Mouse (Mus musculus): ENCODE data around the gene Lbx2. TPM values are rescaled to one million over a fixed set of nuclear protein-coding genes. Genes with fewer than 3 reads are reported as not detected.

The Lbx2 gene
- polyA plus RNA-seq (2012; rRNA removed): 0.42 and 0.91 TPM in 2 replicates

DNA sequence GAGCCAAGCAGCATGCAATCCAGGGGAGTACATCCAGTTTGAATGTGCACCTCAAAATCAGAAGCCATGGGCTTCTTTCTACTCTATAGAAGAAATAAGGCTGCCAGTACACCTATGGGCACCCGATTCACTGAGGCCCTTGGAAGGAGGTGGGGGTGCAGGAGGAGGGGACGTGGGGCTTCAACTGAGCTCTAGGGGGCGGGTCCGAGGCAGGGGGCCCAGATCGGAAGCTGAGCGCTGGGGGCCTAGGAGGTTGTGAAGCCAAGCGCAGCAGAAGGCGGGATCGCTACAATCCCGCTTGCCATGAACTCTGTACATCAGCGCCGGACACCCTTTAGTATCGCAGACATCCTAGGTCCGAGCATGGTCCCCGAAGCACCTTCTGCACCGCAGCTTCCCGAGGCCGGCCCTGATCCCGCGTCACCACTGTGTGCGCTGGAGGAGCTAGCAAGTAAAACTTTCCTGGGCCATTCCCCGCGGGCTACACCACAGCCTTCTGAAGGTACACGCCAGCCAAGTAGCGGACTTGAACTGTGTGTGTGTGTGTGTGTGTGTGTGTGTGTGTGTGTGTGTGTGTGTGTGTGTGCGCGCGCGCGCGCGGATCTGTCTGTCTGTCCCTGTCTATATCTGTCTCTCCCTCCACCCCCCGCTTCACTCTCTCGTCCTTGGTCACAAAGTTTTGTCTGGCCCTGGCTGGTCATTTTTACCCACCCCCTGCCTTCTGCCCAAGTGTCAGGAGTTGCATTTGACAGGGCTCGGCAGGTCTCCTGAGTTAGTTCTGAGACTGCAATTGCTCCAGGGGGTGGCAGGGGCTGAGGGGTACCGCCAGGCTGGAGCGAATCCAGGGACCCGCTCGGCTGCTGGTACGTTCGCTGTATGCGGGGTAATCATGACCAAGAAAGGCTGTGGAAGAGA is at the start of gene Lbx2:
Gene Lbx2, plus strand, starts transcription at position 247 of the 915 bp plus-strand sequence.
- Histone ChIP-seq H3K4me3 (ENCODE audit: low read depth, low read length) (peak within 1 kb of the TSS; percentile 44), H3K27ac (ENCODE audit: insufficient read depth, low read depth, low read length) (peak within 1 kb of the TSS; percentile 38; the same call in 1 of the 2 replicates), H3K27me3 (ENCODE audit: control insufficient read depth, insufficient read depth, low read length) (peaks cover 43% of the 10 kb centered on the region), H3K36me3 (ENCODE audit: control insufficient read depth, insufficient read depth, low read length) (0 out of 2 replicates have a peak, but pooled peaks cover 3% of the 10 kb centered on the region), H3K4me1 (ENCODE audit: control insufficient read depth, insufficient read depth, insufficient read length, low read length) (peaks cover 14% of the 10 kb centered on the region)
- 6% methylated on average over 42 of the region's 42 CpGs for WGBS
- TF ChIP-seq POLR2A (IDR thresholded peaks at IDR 0.05; ENCODE audit: low read depth, low read length): no peak

- 86% methylated on average over 8 of the region's 8 CpGs for WGBS
- Histone ChIP-seq H3K27me3 (ENCODE audit: control insufficient read depth, insufficient read depth, low read length) (no peaks in the 10 kb centered on the region), H3K4me1 (ENCODE audit: control insufficient read depth, insufficient read depth, insufficient read length, low read length) (peaks cover 12% of the 10 kb centered on the region), H3K4me3 (ENCODE audit: low read depth, low read length) (no peak overlapping the region), H3K36me3 (ENCODE audit: control insufficient read depth, insufficient read depth, low read length) (no peaks in the 10 kb centered on the region), H3K27ac (ENCODE audit: insufficient read depth, low read depth, low read length) (no peak overlapping the region)
- no peak for TF ChIP-seq POLR2A (IDR thresholded peaks at IDR 0.05; ENCODE audit: low read depth, low read length)
- TF ChIP-seq CTCF (IDR thresholded peaks at IDR 0.05; ENCODE audit: extremely low read depth, insufficient read length, insufficient replicate concordance, low read depth, low read length): no peak
Observed at GRCm38 (mm10) chr6:83037188-83037587, 49.0 kb upstream of the Lbx2 start.

DNA sequence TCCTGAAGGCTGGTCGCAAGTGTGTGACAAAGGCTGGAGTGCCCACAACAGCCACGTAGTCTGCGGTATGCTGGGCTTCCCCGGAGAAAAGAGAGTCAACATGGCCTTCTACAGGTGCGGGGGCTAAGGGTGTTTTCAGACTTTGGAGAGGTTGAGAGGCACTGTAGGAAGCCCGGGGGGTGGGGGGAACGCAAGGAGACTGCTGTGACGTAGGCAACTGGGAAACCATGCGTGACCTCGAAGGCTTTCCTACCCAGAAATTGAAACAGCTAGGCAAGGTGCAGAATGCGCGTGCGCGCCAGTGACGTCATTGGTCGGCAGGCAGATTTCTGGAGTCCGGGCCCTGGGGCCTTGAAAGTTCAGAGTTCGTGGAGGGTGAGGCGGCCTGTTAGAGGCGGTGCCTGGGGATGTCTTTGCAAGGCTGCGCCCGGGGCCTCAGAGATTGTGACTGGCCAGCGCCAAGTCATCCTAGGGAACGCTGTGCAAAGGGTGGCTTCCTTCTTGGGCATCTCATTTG is 47.6 kb upstream of the Lbx2 start:
- peak overlapping the region; percentile 47 for H3K4me3 ChIP-seq (ENCODE audit: low read depth, low read length)
- no peak overlapping the region for H3K27ac ChIP-seq (ENCODE audit: insufficient read depth, low read depth, low read length)
- H3K27me3 ChIP-seq (ENCODE audit: control insufficient read depth, insufficient read depth, low read length): no peaks in the 10 kb centered on the region
- TF ChIP-seq CTCF (IDR thresholded peaks at IDR 0.05; ENCODE audit: extremely low read depth, insufficient read length, insufficient replicate concordance, low read depth, low read length) (no peak), POLR2A (IDR thresholded peaks at IDR 0.05; ENCODE audit: low read depth, low read length) (no peak; the same call in 1 of the 2 replicates)
- peaks cover 11% of the 10 kb centered on the region for H3K4me1 ChIP-seq (ENCODE audit: control insufficient read depth, insufficient read depth, insufficient read length, low read length)
- no peaks in the 10 kb centered on the region for H3K36me3 ChIP-seq (ENCODE audit: control insufficient read depth, insufficient read depth, low read length)
- 10% methylated on average over 24 of the region's 24 CpGs for WGBS

DNA sequence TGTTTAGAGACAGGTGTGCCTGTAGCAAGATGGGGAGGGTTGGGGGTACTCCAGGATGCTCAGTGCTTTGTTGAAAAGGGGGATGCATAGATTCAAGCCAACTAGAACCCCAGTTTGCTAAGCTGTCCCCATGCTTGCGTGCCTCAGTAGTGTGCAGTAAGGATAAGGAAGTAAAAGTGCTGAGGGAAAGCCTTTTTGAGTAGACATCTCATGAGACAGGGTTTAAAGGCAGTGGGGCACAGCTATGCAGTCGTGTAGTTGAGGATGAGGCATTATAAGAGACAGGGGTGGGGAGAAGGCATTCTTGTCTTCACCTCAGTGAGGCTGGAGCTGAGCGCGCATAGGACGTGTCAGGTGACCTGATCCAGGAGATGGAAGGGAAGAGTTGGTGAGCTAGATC is 45.6 kb upstream of the Lbx2 start:
- WGBS: 86% methylated on average over 5 of the region's 5 CpGs
- Histone ChIP-seq H3K4me3 (ENCODE audit: low read depth, low read length) (no peak overlapping the region), H3K4me1 (ENCODE audit: control insufficient read depth, insufficient read depth, insufficient read length, low read length) (peaks cover 7% of the 10 kb centered on the region), H3K36me3 (ENCODE audit: control insufficient read depth, insufficient read depth, low read length) (no peaks in the 10 kb centered on the region), H3K27ac (ENCODE audit: insufficient read depth, low read depth, low read length) (no peak overlapping the region), H3K27me3 (ENCODE audit: control insufficient read depth, insufficient read depth, low read length) (no peaks in the 10 kb centered on the region)
- TF ChIP-seq POLR2A (IDR thresholded peaks at IDR 0.05; ENCODE audit: low read depth, low read length) (no peak), CTCF (IDR thresholded peaks at IDR 0.05; ENCODE audit: extremely low read depth, insufficient read length, insufficient replicate concordance, low read depth, low read length) (no peak)

DNA sequence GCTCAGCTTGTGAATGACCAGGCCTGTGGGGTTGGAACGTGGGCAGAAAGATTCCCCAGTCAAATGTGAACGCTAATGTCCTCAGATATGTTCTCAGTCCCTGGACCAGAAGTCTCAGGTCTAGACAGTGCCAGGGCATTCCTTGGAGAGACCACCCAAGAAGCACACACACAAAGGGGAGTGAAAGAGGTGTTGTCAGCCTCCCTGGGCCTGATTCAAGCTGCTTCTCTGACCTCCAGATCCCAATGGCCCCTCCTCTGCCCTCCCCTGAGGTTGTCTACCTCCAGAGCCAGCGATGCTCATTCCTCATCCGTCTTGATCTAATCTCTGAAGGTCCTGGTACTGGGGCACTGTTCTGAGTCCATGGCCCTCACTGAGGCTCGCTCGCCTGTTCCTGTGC is 42.6 kb upstream of the Lbx2 start:
- 79% methylated on average over 6 of the region's 6 CpGs for WGBS
- Histone ChIP-seq H3K27me3 (ENCODE audit: control insufficient read depth, insufficient read depth, low read length) (no peaks in the 10 kb centered on the region), H3K4me1 (ENCODE audit: control insufficient read depth, insufficient read depth, insufficient read length, low read length) (peaks cover 11% of the 10 kb centered on the region), H3K4me3 (ENCODE audit: low read depth, low read length) (no peak overlapping the region), H3K27ac (ENCODE audit: insufficient read depth, low read depth, low read length) (no peak overlapping the region), H3K36me3 (ENCODE audit: control insufficient read depth, insufficient read depth, low read length) (no peaks in the 10 kb centered on the region)
- TF ChIP-seq CTCF (IDR thresholded peaks at IDR 0.05; ENCODE audit: extremely low read depth, insufficient read length, insufficient replicate concordance, low read depth, low read length): no peak
- TF ChIP-seq POLR2A (IDR thresholded peaks at IDR 0.05; ENCODE audit: low read depth, low read length): no peak

- no peaks in the 10 kb centered on the region for H3K27me3 ChIP-seq (ENCODE audit: control insufficient read depth, insufficient read depth, low read length)
- H3K36me3 ChIP-seq (ENCODE audit: control insufficient read depth, insufficient read depth, low read length): no peaks in the 10 kb centered on the region
- peaks cover 8% of the 10 kb centered on the region; the same call in 1 of the 2 replicates for H3K4me1 ChIP-seq (ENCODE audit: control insufficient read depth, insufficient read depth, insufficient read length, low read length)
- TF ChIP-seq CTCF (IDR thresholded peaks at IDR 0.05; ENCODE audit: extremely low read depth, insufficient read length, insufficient replicate concordance, low read depth, low read length): no peak
- TF ChIP-seq POLR2A (IDR thresholded peaks at IDR 0.05; ENCODE audit: low read depth, low read length): no peak
- no peak overlapping the region for H3K4me3 ChIP-seq (ENCODE audit: low read depth, low read length)
- WGBS: 92% methylated on average over 5 of the region's 5 CpGs
- no peak overlapping the region for H3K27ac ChIP-seq (ENCODE audit: insufficient read depth, low read depth, low read length)
Observed at GRCm38 (mm10) chr6:83043993-83044392, 42.2 kb upstream of the Lbx2 start.

- Histone ChIP-seq H3K36me3 (ENCODE audit: control insufficient read depth, insufficient read depth, low read length) (no peaks in the 10 kb centered on the region), H3K27me3 (ENCODE audit: control insufficient read depth, insufficient read depth, low read length) (no peaks in the 10 kb centered on the region), H3K27ac (ENCODE audit: insufficient read depth, low read depth, low read length) (no peak overlapping the region), H3K4me3 (ENCODE audit: low read depth, low read length) (no peak overlapping the region), H3K4me1 (ENCODE audit: control insufficient read depth, insufficient read depth, insufficient read length, low read length) (peaks cover 8% of the 10 kb centered on the region; the same call in 1 of the 2 replicates)
- 64% methylated on average over 9 of the region's 9 CpGs for WGBS
- TF ChIP-seq POLR2A (IDR thresholded peaks at IDR 0.05; ENCODE audit: low read depth, low read length): no peak
Observed at GRCm38 (mm10) chr6:83044742-83045141, 41.4 kb upstream of the Lbx2 start.

All from small intestine, adult 2 months (tissue).